Mouse (Mus musculus): ENCODE data around the gene Gm21789.
"Not testable (repeated sequence)": the region's sequence is repeated elsewhere in the genome, so short reads cannot be mapped to it uniquely, and the experiment has no call there.

Gene Gm21789

DNA sequence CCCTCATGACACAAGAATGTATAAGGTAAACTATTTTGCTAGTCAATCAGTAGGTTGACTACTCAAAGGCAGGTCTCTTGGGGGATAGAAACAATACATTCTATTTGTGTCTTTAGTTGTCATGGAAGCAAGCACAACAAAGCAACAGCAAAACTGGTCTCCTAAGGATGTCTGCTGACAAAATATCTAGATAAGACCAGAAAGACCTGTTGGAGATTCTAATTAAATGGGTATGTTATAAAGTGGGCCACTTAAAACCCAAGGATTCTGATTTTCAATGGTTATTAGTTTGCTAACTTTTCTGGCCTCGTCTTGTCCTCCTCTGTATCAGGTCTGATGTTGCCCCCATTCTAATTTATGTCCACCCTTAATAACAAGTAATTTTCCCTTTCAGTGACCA lies at the start of gene Gm21789:
TSS of gene Gm21789 (plus strand) at position 301 of the 400 bp plus-strand sequence.
- not testable (repeated sequence) for DNase-seq (ENCODE audit: low read depth)

DNA sequence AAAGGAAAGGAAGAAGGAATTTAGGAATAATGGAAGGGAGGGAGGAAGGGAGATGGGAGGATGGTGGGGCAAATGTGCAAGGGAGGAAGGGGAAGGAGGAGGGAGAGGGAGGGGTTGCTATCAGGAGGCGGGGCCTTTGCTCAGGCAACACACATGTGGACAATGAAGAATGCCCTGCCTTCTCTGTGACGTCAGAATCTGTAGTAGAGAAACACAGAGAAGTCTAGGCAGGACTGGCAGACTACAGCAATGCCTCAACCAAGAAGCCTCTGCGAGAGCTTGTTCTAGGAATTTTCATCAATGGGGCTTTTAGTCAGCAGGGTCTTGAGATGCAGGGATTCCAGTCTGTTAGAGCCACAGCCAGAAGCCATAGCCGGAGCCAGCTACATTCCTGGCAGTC lies 47.2 kb upstream of the Gm21789 start, which contains the start of gene Btbd35f30:
TSS of gene Btbd35f30 (plus strand) at position 301 of the 400 bp plus-strand sequence.
- DNase-seq (ENCODE audit: low read depth): not testable (repeated sequence)

DNA sequence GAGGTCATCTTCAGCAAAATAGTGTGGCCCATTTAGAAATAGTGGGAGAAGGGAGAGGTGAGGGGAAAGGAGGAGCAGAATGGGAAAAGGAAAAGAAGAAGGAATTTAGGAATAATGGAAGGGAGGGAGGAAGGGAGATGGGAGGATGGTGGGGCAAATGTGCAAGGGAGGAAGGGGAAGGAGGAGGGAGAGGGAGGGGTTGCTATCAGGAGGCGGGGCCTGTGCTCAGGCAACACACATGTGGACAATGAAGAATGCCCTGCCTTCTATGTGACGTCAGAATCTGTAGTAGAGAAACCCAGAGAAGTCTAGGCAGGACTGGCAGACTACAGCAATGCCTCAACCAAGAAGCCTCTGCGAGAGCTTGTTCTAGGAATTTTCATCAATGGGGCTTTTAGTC lies 32.0 kb downstream of the Gm21789 start, which contains the start of gene Btbd35f5:
TSS of gene Btbd35f5 (plus strand) at position 301 of the 400 bp plus-strand sequence.
- not testable (repeated sequence) for DNase-seq (ENCODE audit: low read depth)

Measured in induced T-regulatory cell, adult 2 months (primary cell).